Mouse (Mus musculus) retina, embryonic 14.5 days (tissue): ENCODE results near the gene Cadm1.

Experiments
- DNase-seq: peaks from one replicate; pipeline ENCODE4 v3.0.0-alpha.2; 2015; ENCODE audit warnings: low spot score

Gene Cadm1

GRCm38 (mm10) chr9:47552960-47553575, 23.1 kb downstream of the Cadm1 start:
- DNase-seq = no peak

- DNase-seq = no peak
These were observed 30.8 kb downstream of the Cadm1 start for GRCm38 (mm10) chr9:47560726-47561125.

GRCm38 (mm10) chr9:47561596-47561995, 31.6 kb downstream of the Cadm1 start:
- DNase-seq = no peak

DNA sequence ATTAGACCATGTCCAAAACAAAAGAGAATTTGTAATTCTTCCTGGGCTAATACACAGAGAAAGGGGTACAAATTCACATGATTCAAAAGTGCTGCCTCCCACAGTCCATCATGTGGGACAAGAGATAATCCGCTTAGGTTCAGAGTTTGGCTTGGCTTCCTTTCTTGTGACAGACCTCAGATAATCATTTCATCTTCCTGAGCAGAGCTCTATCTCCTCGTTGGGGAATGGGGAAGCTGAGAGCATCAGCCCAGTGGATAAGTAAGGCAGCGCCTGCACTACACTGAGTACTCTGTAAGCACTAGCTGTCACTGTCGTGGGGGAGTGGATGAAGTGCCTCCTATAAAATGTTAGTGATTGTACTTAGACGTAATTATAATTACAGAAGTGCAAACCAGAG, 35.1 kb downstream of the Cadm1 start:
- DNase-seq = no peak

- peak; percentile 42 for DNase-seq
These were observed 37.9 kb downstream of the Cadm1 start for GRCm38 (mm10) chr9:47567873-47568272.

DNA sequence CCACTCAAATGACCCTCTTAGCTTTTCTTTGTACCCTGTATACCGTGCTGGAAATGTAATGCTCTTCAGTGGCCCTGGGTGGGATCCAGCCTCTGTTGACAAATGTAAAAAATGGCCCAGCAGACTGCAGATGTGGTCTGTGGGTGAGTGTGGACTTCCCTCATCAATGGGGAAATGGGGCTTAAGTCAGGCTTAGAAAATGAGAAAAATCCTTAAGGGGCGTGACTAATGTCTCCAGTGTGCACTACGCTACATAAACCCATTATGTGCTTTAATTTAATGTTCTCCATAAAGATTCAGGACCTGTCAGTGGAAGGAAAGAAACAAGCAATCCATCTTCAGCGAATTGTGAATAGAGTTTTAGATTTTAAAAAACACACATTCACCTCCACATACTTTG, 40.2 kb downstream of the Cadm1 start:
- no peak for DNase-seq

- DNase-seq = no peak
These were observed 41.5 kb downstream of the Cadm1 start for GRCm38 (mm10) chr9:47571461-47571860.

DNA sequence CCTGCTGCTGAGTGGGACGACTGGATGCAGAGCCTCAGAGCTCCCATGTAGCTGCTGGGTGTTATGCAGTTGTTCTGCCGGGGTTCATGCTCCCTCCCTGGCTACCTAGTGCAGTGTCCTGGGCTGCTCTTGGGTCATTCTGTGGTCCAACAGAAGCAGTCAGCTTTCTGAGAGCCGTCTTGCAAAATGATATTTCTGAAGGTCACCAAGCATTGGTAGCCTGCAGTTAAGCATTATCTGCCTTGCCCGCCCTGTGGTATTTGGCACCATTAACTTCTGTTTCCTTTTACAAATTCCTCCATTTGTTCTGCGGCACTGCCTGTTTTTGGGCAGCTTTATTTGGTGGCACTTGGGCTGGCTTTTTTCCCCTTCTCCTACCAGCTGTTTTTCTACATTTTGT, 42.2 kb downstream of the Cadm1 start:
- no peak for DNase-seq

DNA sequence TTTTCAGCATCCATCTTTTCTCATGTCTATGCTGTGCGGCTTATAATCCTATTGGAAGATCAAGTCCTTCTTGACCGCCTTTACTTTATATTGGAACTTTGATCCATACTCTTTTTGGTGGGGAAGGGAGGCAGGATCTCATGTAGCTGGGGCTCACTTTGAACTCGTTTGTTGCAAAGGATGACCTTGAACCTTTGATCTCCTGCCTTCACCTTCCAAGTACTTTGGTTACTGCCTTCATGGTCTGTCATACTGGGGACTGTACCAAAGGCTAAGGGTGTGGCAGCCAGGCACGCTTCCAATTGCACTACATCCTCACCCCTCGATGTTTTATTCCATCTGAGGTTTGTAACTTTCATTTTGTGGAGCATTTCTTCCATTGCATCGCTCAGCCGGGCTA, 43.5 kb downstream of the Cadm1 start:
- DNase-seq = no peak

- DNase-seq = no peak
These were observed 44.9 kb downstream of the Cadm1 start for GRCm38 (mm10) chr9:47574710-47575414.

- DNase-seq = no peak
These were observed 45.8 kb downstream of the Cadm1 start for GRCm38 (mm10) chr9:47575764-47576163.

DNA sequence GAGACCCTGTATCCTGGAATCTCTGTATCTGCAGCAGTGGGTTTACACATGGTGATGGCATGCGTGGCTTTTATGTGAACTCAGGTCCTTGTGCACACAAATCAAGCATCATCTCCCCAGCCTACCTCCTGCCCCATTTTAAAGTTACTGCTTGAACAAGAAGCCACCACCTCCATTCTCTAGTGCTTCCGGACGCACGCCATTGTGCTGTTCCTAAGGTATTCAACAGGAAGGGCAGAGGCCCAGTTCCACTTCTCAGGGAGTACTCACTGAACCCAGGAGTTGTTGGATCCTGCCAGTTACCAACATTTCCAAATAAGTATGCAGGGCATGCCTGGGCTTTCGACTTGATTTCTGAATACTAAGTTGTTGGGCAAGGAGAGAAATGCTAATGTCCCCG, 49.5 kb downstream of the Cadm1 start:
- no peak for DNase-seq

GRCm38 (mm10) chr9:47581576-47582365, 51.8 kb downstream of the Cadm1 start:
- DNase-seq = no peak

DNA sequence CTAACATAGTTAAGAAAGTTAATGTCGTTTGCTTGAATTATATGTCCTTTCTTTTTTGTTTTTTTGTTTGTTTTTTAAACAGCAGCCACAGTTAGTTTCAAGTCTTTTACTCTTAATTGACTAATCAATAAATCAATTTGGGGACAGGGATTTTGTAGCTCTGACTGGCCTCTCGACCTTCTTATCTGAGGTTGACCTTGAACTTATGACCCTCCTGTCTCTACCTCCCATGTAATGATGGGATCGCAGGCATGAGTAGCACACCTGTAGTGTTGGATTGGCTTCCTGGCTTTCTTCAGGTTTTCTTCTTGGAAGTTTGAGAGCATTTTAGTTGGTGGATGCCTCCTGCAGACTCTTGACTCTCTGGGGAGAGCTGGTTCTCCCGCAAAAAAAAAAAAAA, 53.3 kb downstream of the Cadm1 start:
- DNase-seq = no peak

GRCm38 (mm10) chr9:47586176-47586575, 56.2 kb downstream of the Cadm1 start:
- no peak for DNase-seq

GRCm38 (mm10) chr9:47586839-47587238, 56.9 kb downstream of the Cadm1 start:
- DNase-seq = no peak

- peak; percentile 80 for DNase-seq
These were observed 57.7 kb downstream of the Cadm1 start for GRCm38 (mm10) chr9:47587577-47588194.

DNA sequence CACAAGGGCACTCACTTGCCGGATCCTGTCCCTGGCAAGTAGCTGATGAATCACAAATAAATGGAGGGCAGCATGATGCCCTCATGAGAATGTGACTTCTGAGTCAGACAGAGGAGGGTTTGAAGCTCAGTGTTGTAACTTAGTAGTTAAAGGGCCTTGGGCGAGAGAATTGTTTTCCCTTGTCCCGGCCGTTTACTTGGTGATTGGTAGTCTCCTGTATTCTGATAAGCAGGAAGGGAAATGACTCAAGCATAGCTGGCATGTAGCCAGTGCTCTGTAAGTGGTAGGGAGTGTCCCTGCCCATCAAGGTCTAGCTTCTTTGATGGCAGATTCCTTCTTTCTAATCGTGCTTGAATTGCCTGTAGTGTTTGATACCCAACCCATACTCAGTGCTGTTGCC, 59.9 kb downstream of the Cadm1 start:
- DNase-seq = no peak

DNA sequence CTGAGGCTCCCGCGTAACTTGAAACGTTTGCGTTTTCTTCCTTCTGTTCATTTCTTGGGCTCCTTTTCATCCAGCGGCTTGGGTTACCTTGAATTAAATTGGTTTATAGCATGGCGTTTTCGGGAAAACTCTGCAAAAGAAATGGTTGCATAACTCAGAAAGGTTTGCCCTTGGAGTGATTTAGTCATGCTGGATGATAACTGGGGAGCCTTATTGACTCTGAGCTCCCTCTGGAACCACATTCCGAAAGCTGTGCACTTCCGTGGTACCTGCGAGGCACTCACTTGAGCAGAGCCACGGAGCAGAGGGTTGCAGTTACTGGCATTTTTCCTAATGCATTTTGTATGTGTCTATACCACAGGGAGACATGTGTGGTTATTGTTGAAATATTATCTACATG, 71.6 kb downstream of the Cadm1 start:
- no peak for DNase-seq

DNA sequence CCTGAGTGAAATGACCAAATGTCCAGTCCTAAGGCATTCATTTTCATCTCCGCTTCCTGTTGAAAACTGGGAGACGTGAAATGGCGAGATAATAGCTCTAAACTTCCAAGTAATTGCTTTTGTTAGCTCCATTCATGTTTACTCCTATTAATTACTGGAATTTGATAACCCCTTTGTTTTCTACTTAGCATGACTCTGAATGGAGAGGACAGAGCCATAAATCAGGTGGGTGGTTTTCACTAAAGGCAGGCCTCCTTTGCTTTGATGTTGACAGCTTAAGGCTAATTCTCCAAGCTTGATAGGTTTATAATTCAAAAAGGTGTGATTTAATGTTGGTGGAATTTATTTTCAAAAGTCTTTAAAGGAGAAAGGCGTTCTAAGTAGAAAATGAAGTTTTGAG, 74.0 kb downstream of the Cadm1 start:
- DNase-seq = no peak

GRCm38 (mm10) chr9:47605628-47606027, 75.7 kb downstream of the Cadm1 start:
- DNase-seq = no peak

DNA sequence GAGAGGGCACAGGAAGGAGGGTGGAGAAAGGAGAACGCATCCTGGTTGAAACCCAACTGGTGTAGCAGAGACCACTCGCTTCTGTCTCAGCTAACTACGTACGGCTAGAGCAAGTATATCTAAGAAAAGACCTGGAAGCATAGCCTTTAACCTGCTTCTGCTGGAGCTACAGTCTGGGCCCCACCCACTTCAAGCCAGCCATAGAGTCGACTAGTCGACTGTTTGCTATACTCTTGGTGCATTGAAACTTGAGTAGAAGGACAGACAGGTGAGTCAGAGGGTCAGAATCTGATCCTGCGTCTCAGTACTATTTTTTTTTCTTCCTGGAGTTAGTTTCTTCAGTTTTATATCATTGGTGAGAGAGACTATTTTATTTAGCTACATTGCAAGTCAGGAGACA, 78.5 kb downstream of the Cadm1 start:
- DNase-seq = no peak

- DNase-seq = no peak
These were observed 78.9 kb downstream of the Cadm1 start for GRCm38 (mm10) chr9:47608921-47609320.
